Mouse (Mus musculus) intestine, embryonic 15.5 days (tissue): ENCODE measurements around the gene Fchsd2. TPM values are rescaled to one million over a fixed set of nuclear protein-coding genes. Genes with fewer than 3 reads are reported as not detected.

ENCODE experiments used
- ATAC-seq: fragments of 200-750 bp; cut with Nextera tagmentation; 2 replicates; pipeline ENCODE4 v1.8.0; 2017; ENCODE audit warnings: moderate TSS enrichment, moderate library complexity
- H3K27ac ChIP-seq: fragments of 300-500 bp; sonication (generic); 2 replicates; pipeline ENCODE4 v1.5.1; 2015; ENCODE audit warnings: mild to moderate bottlenecking, inconsistent platforms
- H3K27me3 ChIP-seq: fragments of 300-500 bp; sonication (generic); replicated peaks from 2 replicates; pipeline ENCODE4 v1.6.1; 2015; ENCODE audit warnings: inconsistent platforms
- H3K36me3 ChIP-seq: fragments of 300-500 bp; sonication (generic); 2 replicates; pipeline ENCODE4 v1.6.1; 2015; ENCODE audit warnings: inconsistent platforms
- H3K4me1 ChIP-seq: fragments of 300-500 bp; sonication (generic); replicated peaks from 2 replicates; pipeline ENCODE4 v1.6.1; 2015; ENCODE audit warnings: inconsistent platforms
- H3K4me2 ChIP-seq: fragments of 300-500 bp; sonication (generic); replicated peaks from 2 replicates; pipeline ENCODE4 v1.6.1; 2015; ENCODE audit warnings: mild to moderate bottlenecking, inconsistent platforms
- H3K4me3 ChIP-seq: fragments of 300-500 bp; sonication (generic); replicated peaks from 2 replicates; pipeline ENCODE4 v1.5.1; 2015; ENCODE audit warnings: inconsistent platforms
- H3K9ac ChIP-seq: fragments of 300-500 bp; sonication (generic); 2 replicates; pipeline ENCODE4 v1.6.1; 2015; ENCODE audit warnings: inconsistent platforms
- H3K9me3 ChIP-seq: fragments of 300-500 bp; sonication (generic); 2 replicates; pipeline ENCODE4 v1.6.1; 2016; ENCODE audit warnings: inconsistent platforms
- WGBS: fragments of 180-500 bp; shearing (Covaris S2); methylation state at CpG from one replicate; pipeline ENCODE4 v1.1.7; 2015; 5-methylcytosine and 5-hydroxymethylcytosine counted together
- polyA plus RNA-seq: library from polyadenylated mRNA; unstranded; fragments of >200 nt; fragmentation: Nextera tagmentation; extraction: Ambion mirVana; gene quantifications from 2 replicates; pipeline ENCODE4 v1.2.1, GENCODE M21; 2015

Gene Fchsd2
- polyA plus RNA-seq, 1 experiment from 2014 or later, result 20.3 TPM

DNA sequence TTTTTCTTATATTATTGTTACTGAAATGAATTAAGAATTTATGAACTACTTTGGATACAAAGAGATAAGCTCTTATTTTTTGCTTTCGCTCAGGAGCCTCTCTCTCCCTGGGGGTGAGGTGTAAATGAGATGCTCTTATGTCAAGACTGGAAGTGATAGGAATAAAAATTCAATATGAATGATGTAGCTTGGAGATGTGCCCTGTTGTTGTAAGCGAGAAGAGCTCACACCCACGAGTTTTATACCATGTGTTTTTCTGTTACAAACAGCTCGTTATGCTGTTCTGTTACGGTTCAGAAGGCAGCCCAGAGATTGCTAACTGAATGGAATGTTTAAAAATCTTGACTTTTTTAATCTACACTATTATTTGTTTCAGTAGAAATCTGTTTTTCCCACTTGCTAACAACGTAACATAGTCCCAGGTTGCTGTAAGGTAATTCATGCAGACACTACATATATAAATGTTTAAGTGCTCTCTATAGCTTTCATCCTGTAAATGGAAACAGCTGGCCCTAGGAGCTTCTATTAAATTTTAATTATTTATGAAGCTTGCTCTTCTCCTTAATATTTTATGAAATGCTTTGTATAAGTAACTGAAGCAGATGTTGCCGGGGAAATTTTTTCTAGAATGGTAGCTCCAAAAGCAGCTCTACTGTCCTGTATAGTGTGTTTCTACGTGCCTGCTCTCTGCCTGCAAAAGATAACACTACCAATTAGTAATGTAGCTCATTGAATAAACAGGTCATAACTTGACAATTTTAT lies 144.2 kb downstream of the Fchsd2 start:
- H3K4me1 ChIP-seq, result no peaks in the 10 kb centered on the region
- no peak for ATAC-seq
- 75% methylated on average over 8 of the region's 8 CpGs for WGBS
- H3K4me2 ChIP-seq, result no peak overlapping the region
- no peaks in the 10 kb centered on the region for H3K27me3 ChIP-seq
- H3K9ac ChIP-seq, result no peak overlapping the region
- H3K27ac ChIP-seq, result no peak overlapping the region
- H3K4me3 ChIP-seq, result no peak overlapping the region
- no peaks in the 10 kb centered on the region for H3K36me3 ChIP-seq
- no peaks in the 10 kb centered on the region for H3K9me3 ChIP-seq

DNA sequence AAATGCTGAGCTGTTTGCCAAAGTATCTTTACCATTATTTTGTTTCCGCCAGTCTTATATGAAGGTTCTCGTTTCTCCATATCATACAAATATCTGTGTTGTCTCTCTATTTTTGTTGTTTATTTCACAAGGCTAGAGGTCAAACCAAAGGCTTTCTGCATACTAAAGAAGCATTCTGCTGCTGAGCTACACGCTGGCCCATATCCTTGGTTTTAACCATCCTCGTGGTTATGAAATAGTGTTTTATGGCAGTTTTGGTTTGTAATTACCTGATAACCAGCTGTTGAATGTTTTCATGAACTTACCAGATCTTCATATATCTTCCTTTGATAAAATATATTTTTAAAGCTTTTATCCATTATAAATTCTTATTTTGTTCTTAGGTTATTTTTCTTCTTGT lies 156.1 kb downstream of the Fchsd2 start:
- H3K9me3 ChIP-seq, result no peaks in the 10 kb centered on the region
- no peak overlapping the region for H3K27ac ChIP-seq
- no peaks in the 10 kb centered on the region for H3K27me3 ChIP-seq
- WGBS, result 66% methylated on average over 4 of the region's 4 CpGs
- ATAC-seq, result peak; percentile 50; the same call in 1 of the 2 replicates
- H3K4me2 ChIP-seq, result no peak overlapping the region
- H3K4me3 ChIP-seq, result no peak overlapping the region
- H3K36me3 ChIP-seq, result no peaks in the 10 kb centered on the region
- H3K4me1 ChIP-seq, result no peaks in the 10 kb centered on the region
- H3K9ac ChIP-seq, result no peak overlapping the region

DNA sequence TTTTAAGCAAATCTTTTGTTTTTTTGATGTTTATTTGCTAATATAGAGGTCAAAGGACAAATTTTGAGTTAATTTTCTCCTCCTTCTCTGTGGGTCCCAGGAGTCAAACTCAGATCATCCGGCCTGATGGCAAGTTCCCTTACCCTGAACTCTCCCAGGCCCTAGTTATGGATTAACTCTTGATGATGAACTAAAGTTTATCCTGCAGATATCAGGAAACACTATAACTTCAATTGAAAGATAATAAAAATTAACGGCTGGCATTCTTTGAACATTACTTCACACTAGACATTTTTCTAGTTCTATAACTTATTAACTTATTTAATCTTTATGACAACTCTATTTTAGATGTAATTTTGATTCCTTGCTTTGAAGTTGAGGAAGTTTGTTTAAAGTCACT lies 156.5 kb downstream of the Fchsd2 start:
- no peak overlapping the region for H3K27ac ChIP-seq
- no peaks in the 10 kb centered on the region for H3K4me1 ChIP-seq
- H3K9ac ChIP-seq, result no peak overlapping the region
- H3K27me3 ChIP-seq, result no peaks in the 10 kb centered on the region
- WGBS, result 51% methylated on average over 2 of the region's 2 CpGs
- no peak overlapping the region for H3K4me2 ChIP-seq
- ATAC-seq, result peak; percentile 89
- no peaks in the 10 kb centered on the region for H3K9me3 ChIP-seq
- H3K4me3 ChIP-seq, result no peak overlapping the region
- H3K36me3 ChIP-seq, result no peaks in the 10 kb centered on the region

DNA sequence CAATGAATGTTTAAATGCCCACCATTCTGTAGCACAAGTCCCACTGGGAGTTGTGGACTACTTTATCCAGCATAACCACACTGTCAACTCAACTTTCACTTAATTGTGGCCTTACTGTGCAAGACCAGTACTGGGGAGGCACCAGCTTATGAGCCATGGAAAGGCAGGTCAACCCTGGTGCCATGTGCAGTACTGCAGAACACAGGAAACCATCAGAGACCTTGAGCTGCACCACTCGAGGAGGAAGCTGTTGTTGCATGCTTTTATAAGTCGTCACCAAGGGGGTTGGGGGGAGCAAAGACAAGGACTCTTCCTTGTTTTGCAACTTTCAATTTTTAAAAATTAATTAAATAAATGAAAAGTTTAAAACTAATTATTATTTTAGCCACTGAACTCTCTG lies 160.4 kb downstream of the Fchsd2 start:
- Histone ChIP-seq H3K4me2 (no peak overlapping the region), H3K36me3 (no peaks in the 10 kb centered on the region), H3K4me1 (no peaks in the 10 kb centered on the region), H3K27ac (no peak overlapping the region), H3K4me3 (no peak overlapping the region), H3K9ac (no peak overlapping the region), H3K27me3 (no peaks in the 10 kb centered on the region), H3K9me3 (no peaks in the 10 kb centered on the region)
- WGBS, result 70% methylated on average over 2 of the region's 2 CpGs
- ATAC-seq, result no peak

DNA sequence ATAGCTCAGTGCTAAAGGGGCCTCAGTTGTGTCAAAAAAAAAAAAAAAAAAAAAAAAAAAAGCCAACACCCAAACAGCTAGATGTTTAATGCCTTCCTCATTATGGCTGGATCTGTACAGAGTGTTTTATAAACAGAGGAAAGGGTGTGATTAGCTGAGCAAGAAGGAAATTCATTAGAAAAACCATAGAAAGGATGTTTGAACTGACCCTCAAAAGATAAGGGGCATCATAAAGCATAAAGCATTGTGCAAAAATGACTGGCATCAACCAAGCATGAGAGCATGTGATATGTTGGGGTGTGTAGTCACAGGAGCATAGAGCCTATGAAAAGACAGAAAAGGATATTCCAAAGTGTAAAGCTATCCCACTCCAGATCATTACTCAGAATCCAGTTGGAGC lies 165.8 kb downstream of the Fchsd2 start:
- no peak overlapping the region for H3K4me2 ChIP-seq
- H3K9me3 ChIP-seq, result no peaks in the 10 kb centered on the region
- no peak overlapping the region for H3K27ac ChIP-seq
- no peak overlapping the region for H3K9ac ChIP-seq
- no peaks in the 10 kb centered on the region for H3K4me1 ChIP-seq
- H3K27me3 ChIP-seq, result no peaks in the 10 kb centered on the region
- no peak overlapping the region for H3K4me3 ChIP-seq
- peaks cover 14% of the 10 kb centered on the region for H3K36me3 ChIP-seq
- peak; percentile 84 for ATAC-seq

DNA sequence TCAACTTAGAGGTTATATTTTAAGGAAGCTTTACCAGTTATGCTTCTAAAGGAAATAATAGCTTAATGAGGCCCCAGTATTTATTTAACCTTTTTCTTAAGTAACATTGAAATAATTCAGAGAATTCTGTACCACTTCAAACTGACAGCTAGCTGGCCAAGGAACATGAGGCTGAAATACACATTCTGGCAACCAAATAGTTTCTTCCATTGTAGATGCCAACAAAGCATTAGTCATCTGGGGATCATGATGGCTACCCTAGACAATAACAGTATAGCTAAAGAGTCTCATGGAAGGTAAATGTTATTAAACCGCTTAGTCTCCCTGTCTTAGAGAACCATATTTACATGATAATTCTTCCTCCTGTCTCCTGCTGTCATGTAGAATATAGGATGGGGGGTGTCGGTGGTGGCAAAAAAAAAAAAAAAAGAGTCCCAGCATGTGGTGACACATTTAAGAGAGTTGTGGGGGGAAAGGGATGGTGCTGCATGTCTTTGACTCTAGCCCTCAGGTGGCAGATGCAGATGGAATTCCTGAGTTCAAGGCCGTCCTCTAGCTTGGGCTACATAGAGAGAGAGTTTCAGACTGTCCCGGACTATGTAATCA lies 169.4 kb downstream of the Fchsd2 start:
- no peak for ATAC-seq
- Histone ChIP-seq H3K9me3 (no peaks in the 10 kb centered on the region), H3K4me2 (no peak overlapping the region), H3K27me3 (no peaks in the 10 kb centered on the region), H3K36me3 (peaks cover 15% of the 10 kb centered on the region), H3K27ac (no peak overlapping the region), H3K4me3 (no peak overlapping the region), H3K9ac (no peak overlapping the region), H3K4me1 (no peaks in the 10 kb centered on the region)
- WGBS, result 77% methylated on average over 4 of the region's 4 CpGs

DNA sequence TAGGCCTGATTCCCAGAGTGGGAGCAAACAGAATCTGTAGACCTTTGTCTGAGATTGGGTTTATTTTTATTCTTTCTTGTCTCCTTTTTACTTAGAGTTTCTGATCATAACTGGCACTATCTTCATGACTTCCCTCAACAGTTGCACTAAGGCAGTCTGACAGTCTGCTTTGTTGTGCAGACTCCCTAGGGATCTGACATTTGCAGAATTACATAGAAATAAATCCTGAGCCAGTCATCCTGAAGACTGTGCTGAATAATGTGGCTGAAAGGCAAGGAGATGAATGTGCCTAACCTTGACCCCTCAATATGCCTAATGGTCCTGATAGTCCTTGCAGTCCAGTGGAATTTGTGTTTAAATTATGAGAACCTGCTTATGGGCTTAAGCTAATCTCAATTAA lies 170.8 kb downstream of the Fchsd2 start:
- Histone ChIP-seq H3K27me3 (no peaks in the 10 kb centered on the region), H3K9me3 (no peaks in the 10 kb centered on the region), H3K4me3 (no peak overlapping the region), H3K36me3 (peaks cover 15% of the 10 kb centered on the region), H3K4me2 (no peak overlapping the region), H3K4me1 (no peaks in the 10 kb centered on the region), H3K27ac (no peak overlapping the region), H3K9ac (no peak overlapping the region)
- ATAC-seq, result no peak

DNA sequence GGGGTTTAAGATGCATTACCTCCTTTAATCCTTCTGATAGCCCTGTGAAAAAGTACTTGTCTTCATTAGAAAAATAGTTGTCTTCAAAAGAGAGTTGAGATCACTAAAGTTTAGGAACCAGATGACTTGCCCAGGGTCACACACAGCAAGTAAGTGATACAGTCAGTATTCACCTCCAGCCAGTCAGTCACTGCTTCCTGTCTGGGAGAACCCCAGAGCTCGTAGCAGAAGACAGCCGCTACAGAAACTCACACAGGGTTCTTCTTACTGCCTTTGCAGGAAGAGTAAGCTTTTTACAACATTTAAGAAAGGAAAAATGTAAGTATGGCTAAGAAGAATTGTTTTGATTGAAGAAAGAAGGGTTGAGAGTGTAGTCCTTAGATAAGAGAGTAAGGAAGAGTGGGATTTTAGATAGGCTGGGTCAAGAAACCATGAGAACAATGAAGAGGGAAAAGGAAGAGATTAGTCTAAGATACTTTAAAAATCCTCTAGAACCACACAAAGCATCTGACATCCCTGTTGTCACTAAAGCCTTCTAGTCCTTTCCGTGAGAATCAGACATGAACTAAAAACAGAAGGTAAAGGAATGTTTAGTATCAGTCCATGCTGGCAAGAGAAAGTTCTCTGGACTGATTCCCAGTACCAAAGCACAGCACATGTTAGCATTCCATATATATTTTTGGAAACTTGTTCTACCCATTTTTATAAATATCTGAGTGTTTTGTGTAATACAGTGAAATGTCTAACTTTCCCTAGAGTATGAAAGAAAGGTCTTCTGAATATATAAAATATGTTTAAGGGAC lies 175.0 kb downstream of the Fchsd2 start:
- no peaks in the 10 kb centered on the region for H3K27me3 ChIP-seq
- H3K9me3 ChIP-seq, result no peaks in the 10 kb centered on the region
- H3K4me1 ChIP-seq, result no peaks in the 10 kb centered on the region
- 0 out of 2 replicates have a peak, but pooled peaks cover 2% of the 10 kb centered on the region for H3K36me3 ChIP-seq
- 43% methylated on average over 3 of the region's 3 CpGs for WGBS
- H3K4me3 ChIP-seq, result no peak overlapping the region
- H3K9ac ChIP-seq, result no peak overlapping the region
- no peak overlapping the region for H3K4me2 ChIP-seq
- peak overlapping the region; percentile 1; the same call in 1 of the 2 replicates for H3K27ac ChIP-seq
- no peak for ATAC-seq

DNA sequence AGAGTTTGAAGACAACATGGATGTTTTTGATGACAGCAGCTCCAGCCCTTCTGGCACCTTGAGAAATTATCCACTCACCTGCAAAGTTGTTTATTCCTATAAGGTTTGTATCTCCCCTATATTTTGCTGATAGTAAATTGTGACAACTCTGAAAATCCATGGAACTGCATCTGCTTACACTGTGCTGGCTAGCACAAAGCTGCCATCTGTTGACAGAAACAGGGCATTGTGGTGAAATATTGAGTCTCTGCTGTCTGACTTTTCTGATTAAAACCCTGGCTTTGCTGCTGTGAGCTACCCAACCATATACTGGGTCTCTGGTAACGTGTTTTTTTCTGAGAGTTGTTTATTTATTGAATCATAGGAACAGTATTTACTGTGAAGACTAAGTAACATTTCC lies 178.9 kb downstream of the Fchsd2 start:
- Histone ChIP-seq H3K4me3 (no peak overlapping the region), H3K36me3 (peaks cover 11% of the 10 kb centered on the region), H3K9ac (no peak overlapping the region), H3K27me3 (no peaks in the 10 kb centered on the region), H3K9me3 (no peaks in the 10 kb centered on the region), H3K4me2 (no peak overlapping the region), H3K27ac (no peak overlapping the region), H3K4me1 (no peaks in the 10 kb centered on the region)
- ATAC-seq, result no peak
- WGBS, result 71% methylated on average over 1 of the region's 1 CpGs

DNA sequence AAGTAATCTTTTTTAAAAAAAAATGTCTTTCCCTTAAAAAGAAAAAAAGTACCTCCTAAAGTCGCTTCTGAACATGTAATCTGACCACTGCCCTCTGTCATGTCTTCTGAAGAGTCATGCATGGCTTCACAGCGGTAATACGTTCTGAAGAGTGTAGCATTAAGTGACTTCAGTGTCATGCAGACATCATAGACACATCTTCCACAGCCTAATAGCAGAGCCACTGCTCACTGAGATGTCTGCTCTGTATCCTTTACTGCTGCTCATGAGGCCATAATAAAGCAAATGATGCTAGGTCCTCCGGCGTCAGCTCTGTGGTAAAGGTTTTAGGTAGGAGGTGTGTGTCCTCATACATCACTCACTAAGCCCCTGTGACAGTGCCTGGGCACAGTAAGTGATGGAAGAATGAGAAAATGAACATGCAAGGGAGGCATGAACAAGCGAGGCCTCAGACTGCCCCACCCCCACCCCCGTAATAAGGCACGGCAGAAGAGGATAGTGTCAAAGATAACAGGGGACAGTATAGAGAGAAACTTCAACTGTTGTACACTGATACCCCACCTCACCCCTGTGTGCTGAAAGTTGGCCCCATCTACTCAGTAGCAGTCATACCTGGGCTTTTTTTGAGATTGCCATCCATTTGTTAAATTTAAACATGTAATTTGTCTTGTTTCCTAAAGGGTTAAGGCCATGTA lies 179.9 kb downstream of the Fchsd2 start:
- H3K9me3 ChIP-seq, result no peaks in the 10 kb centered on the region
- no peak for ATAC-seq
- H3K4me1 ChIP-seq, result no peaks in the 10 kb centered on the region
- H3K36me3 ChIP-seq, result peaks cover 14% of the 10 kb centered on the region
- no peak overlapping the region for H3K4me2 ChIP-seq
- no peak overlapping the region for H3K4me3 ChIP-seq
- H3K27ac ChIP-seq, result no peak overlapping the region
- no peaks in the 10 kb centered on the region for H3K27me3 ChIP-seq
- WGBS, result 89% methylated on average over 8 of the region's 8 CpGs
- no peak overlapping the region for H3K9ac ChIP-seq

DNA sequence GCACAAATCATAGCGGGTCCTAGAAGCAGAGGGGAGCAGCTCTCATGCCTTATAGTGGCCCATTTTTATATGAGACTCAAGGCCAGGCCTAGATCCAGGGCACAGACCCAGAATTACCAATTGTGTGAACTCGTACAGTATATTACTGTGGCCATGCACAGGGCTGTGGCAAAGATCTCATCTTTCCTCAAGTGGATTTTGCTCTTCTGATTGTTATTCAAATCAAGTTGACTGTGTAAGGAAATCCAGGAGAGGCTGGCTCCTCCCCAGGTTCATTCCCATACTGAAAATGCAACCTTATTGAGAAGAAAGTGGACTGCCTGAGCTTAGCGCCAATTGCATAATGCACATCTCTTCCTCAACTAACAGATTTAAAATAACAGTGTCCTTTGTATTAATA lies 190.1 kb downstream of the Fchsd2 start:
- ATAC-seq, result no peak
- no peak overlapping the region for H3K4me2 ChIP-seq
- no peak overlapping the region for H3K9ac ChIP-seq
- no peak overlapping the region for H3K4me3 ChIP-seq
- H3K27ac ChIP-seq, result no peak overlapping the region
- H3K4me1 ChIP-seq, result no peaks in the 10 kb centered on the region
- no peaks in the 10 kb centered on the region for H3K27me3 ChIP-seq
- peaks cover 11% of the 10 kb centered on the region for H3K36me3 ChIP-seq
- H3K9me3 ChIP-seq, result no peaks in the 10 kb centered on the region
- 90% methylated on average over 3 of the region's 3 CpGs for WGBS

DNA sequence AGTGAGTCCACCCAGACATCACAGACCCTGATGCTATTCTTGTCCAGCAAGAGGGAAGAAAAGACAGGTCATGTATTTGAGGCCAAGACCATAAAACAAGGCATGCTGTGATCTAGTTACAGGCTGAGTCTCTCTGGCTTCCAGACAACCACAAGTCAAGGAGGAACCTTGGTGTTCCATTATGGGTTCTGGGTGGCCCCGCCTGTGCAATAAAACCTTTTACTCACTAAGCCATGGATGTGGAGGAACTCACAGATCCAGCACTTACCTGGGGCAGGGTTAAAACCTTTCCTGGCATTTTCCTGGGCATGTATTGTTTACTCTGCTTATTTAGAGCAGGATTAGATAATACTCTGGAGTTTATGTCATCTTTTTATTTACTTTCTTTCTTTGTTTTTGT lies 191.8 kb downstream of the Fchsd2 start:
- peak; percentile 55; the same call in 1 of the 2 replicates for ATAC-seq
- H3K27ac ChIP-seq, result no peak overlapping the region
- no peaks in the 10 kb centered on the region for H3K27me3 ChIP-seq
- no peaks in the 10 kb centered on the region for H3K9me3 ChIP-seq
- peaks cover 11% of the 10 kb centered on the region for H3K36me3 ChIP-seq
- WGBS, result 73% methylated on average over 1 of the region's 1 CpGs
- no peak overlapping the region for H3K4me2 ChIP-seq
- no peak overlapping the region for H3K4me3 ChIP-seq
- no peaks in the 10 kb centered on the region for H3K4me1 ChIP-seq
- no peak overlapping the region for H3K9ac ChIP-seq
